Mouse (Mus musculus) gastrocnemius, postnatal 36 days (tissue): ENCODE data around the gene Glcci1. TPM values are rescaled to one million over a fixed set of nuclear protein-coding genes. Genes with fewer than 3 reads are reported as not detected.

Experiments used
- DNase-seq, 2 experiments: peaks; one replicate each; pipeline ENCODE4 v3.0.0; 2022
- intact Hi-C: fragments of 180-260 bp; cut with DNase I; formaldehyde crosslinking; loops from one replicate; pipeline ENCODE4 v1.15.1; 2025
- long read RNA-seq, 2 experiments: library from polyadenylated mRNA; stranded (forward); transcript quantifications; one replicate each; pipeline ENCODE4 v2.0.0; 2021
- total RNA-seq, 2 experiments: library from RNA; stranded (reverse); gene quantifications; 2 replicates each; pipeline ENCODE4 v1.2.3; 2021

The Glcci1 gene
- total RNA-seq, result 1 to 10 TPM; 5.2 to 7.4 TPM
- long read RNA-seq, experiment 1, partial matches to known transcripts, result 1 of 1 reads
- long read RNA-seq, experiment 1, other reads (novel, unspliced or antisense), result 0 of 1 reads
- long read RNA-seq, experiment 2, partial matches to known transcripts, result 0 of 3 reads
- long read RNA-seq, experiment 2, other reads (novel, unspliced or antisense), result 3 of 3 reads

DNA sequence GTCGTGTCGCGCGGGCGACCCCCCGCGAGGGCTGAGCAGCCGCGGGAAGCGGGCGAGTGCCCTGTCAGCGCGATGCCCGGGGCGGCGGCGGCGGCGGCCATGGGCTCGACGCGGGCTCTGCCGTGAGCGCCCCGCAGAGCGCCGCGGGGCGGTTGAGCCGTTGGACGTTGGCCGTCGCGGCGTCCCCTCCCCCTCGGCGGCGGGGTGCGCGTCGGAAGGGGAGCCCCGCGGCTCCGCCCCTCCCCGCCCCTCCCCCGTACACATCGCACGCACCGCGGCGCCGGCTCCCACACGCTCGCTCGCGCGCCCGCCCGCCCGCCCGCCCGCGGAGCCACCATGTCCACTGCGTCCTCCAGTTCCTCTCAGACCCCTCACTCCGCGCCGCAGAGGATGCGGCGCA is at the start of gene Glcci1:
Gene Glcci1 (plus strand): TSS at position 50 of the 400 bp plus-strand sequence.
- intact Hi-C loops, result loop anchor here (10.0 kb wide), 2 partner anchors 225 to 235 kb away; no protein-coding TSS in a partner anchor
- DNase-seq, result peak in 1 of 2 experiments; percentile 62

DNA sequence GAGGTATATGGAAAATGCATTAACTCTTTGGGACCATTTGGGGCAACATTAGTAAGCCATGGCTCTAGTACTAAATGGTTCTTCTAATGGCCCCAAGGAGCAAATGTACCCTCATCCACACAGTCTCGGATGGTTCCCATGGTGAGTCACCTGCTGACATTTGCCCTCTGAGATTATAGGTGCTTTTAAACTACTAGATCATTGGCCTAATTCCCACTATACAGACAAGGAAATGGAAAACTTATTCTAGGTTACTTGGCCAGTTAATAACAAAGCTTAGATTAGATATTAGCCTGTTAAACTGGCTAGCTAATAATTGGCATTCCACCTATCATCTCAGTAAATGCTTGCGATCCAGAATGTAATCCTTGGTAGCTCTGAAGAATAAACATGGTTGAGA is 47.0 kb upstream of the Glcci1 start:
- DNase-seq, result no peak
- intact Hi-C loops, result no loop called here

DNA sequence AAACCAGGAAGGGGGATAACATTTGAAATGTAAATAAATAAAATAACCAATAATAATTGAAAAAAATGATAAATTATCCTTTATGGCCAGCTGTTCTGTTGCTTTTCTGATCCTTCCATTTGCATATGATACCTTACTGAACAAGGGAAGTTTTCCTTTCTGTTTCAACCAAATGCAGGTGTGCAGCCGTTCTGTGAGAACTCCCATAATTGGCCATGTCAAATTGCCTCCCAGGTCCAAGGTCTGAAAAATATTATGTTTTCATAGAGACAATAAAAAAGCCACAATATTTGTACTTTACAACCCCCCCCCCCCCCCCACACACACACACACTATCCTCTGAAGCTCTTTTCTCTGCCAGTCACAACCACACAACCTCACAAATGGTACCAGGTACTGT is 44.0 kb upstream of the Glcci1 start:
- DNase-seq, result no peak
- intact Hi-C loops, result no loop called here

DNA sequence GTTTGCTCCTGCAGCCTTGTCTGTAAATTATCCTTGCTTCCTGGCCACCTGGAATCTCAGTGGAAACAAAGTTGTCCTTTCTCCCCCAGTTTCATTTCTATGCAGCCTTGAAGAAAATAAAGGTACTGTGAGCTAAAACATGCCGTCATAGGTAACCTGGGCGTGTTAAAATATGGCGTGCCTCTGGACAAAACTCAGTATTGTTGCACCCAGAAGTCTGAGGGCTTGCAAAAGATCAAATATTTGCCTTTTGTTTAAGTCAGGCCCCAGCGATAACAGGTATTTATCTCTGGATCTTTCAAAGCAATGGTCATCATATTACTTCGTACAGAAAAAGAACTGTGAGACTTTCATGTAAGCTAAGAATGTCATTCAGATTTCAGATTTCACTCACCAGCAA is 43.4 kb upstream of the Glcci1 start:
- intact Hi-C loops, result no loop called here
- no peak for DNase-seq

DNA sequence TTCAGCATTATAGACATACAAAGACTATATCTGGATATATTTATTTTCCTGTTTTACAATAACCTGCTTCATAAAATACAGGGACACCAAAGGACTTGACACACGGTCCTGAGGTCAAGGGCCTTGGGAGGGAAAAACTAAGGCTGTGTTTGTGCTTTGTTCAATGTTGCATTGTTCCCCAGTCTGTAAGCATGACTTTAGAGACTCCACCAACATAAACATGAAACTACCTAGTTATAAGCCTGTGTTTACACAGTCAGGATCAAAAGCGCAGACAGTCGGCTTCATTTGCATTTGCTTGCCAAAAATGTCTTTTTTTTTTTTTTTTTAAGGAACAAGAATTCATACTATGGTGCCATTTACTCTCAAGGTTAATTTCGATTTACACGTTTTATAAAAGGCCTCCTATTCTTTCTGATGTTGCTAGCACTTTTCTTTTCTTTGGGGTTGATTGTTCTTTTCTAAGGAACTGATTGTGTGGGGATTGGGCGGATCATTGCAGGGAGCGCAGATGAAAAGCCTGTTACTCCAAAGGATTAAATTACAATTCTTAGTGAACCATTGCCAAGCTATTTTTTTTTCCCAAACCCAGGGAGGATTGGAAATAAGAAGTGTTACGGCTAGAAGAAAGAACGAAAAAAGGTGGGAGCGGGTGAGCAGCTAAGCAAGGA is 41.6 kb upstream of the Glcci1 start:
- intact Hi-C loops, result no loop called here
- DNase-seq, result no peak

DNA sequence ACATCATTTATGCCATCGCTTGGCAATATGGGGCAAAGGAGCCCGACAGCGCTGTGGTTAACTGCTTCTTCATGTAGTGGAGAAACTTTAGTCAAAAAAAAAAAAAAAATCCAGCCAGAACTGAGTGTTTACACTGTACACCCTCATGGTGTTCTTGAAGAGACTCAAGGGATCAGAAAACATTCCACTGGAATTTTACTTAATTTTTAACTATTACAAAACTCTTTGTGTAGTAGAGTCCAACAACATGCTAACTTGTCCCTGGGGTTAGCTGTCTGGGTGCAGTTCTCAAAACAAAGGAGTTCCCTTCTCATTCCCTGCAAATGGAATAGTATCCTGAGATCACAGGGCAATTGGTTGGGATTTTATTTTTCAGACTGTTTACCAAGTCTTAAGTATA is 39.5 kb upstream of the Glcci1 start:
- no peak for DNase-seq
- intact Hi-C loops, result no loop called here

DNA sequence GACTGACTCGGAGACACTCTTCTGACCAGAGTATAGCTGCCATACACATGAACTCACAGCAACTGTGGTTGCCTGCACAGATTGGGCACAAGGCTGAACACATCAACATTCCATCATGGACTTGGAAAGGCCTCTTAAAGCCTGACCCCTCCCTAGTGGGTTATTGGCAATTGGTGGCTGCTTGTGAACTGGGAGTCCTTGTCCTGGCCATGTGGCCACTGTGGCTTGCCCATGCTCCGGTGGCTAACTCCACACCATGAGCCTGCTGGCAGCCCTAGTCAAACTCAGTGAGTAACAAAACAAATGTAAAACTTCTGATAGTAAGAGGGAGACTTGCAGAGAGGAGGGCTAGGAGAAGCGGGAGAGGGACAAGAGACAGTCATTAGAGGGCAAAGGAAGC is 37.3 kb upstream of the Glcci1 start:
- no peak for DNase-seq
- intact Hi-C loops, result no loop called here

DNA sequence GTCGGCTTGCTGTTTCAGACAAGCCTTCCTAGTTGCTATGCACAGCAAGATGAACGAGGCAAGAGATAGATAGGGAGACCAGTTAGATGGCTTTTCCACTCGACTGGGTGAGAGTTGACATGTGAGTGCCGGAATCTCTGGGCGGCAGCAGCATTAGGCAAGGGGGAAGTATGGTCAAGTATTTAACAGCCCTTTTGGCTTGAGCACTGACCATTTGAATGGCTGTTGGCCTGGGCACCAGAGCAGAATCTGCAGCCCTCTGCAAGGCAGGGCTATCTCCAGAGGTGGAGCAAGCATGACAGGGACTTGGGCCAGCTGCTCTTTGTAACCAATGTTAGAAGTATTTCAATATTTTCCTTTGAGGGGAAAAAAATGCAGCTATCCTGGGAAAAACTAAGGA is 36.5 kb upstream of the Glcci1 start:
- DNase-seq, result peak; percentile 17 to 18
- intact Hi-C loops, result no loop called here

DNA sequence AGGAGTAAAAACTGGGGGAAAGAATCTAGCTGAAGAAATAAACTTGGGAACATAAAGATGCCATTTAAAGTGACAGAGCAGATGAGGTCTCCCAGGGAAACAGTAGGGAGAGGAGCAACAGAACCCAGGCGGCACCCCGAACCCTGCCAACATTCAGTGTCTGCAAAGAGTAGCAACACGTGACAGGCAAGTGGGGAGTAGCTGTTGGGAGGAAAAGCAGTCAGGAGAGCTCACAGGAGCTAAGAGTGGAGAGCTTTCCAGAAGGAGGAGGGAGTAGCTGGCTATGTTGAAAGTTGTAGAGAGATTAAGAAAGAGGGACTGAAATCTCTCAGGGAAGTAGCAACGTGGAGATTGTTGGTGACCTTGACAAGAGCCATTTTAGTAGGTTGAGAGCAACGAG is 35.9 kb upstream of the Glcci1 start:
- peak in 1 of 2 experiments; percentile 9 for DNase-seq
- intact Hi-C loops, result no loop called here

DNA sequence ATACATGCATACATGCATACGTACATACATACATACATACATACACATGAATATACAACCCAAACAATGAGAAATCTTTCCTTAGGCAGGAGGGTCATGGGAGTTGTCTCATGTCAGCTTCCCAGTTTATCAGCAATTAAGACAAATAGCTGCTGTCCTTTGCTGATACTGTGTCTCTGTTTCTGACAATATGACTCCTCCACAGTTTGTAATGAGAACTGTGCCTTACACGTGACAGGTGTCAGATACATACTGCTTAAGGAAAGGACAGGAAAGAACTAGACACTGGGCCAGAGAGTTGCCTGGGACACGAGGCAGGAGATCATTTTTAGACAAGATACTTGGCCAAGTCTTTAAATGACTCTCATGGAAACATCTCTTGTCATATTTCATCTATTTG is 35.1 kb upstream of the Glcci1 start:
- intact Hi-C loops, result no loop called here
- no peak for DNase-seq

DNA sequence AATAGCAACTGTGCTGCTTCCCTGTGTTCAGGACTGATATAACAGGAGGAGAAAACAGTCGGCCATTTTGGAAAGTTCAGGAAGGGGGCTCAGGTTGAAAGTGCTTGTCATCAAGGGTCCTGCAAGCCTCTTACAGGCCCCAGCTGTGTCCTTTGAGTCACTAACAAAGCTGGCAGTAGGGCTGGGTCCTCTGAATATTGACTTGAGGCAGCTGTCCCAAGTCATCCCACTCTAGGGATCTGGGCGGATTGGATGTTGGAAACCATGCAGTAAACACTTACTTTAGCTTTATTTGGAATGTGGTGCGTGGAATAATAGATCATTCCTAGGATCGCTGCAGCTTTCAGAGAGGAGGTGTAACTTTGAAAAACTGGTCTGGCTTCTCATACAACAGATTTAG is 34.6 kb upstream of the Glcci1 start:
- no peak for DNase-seq
- intact Hi-C loops, result no loop called here

DNA sequence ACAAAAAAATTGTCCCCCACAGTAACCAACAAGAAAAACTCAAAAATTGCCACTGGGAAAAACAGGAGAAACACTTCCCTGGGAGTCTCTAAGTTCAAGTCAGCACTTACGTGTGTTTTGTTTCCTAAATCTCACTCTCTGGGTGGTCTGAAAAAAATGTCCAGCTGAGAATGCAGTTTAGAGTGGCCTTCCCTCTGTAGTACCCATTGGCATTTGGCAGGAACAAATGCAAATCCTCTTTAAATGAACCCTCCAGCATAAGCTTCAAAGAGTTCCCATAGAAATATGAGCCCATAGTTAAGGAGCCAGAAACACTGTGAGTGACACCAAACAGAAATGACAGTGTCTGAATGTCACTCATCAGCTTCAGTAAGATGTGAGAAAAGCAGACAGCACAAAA is 30.2 kb upstream of the Glcci1 start:
- intact Hi-C loops, result no loop called here
- no peak for DNase-seq

DNA sequence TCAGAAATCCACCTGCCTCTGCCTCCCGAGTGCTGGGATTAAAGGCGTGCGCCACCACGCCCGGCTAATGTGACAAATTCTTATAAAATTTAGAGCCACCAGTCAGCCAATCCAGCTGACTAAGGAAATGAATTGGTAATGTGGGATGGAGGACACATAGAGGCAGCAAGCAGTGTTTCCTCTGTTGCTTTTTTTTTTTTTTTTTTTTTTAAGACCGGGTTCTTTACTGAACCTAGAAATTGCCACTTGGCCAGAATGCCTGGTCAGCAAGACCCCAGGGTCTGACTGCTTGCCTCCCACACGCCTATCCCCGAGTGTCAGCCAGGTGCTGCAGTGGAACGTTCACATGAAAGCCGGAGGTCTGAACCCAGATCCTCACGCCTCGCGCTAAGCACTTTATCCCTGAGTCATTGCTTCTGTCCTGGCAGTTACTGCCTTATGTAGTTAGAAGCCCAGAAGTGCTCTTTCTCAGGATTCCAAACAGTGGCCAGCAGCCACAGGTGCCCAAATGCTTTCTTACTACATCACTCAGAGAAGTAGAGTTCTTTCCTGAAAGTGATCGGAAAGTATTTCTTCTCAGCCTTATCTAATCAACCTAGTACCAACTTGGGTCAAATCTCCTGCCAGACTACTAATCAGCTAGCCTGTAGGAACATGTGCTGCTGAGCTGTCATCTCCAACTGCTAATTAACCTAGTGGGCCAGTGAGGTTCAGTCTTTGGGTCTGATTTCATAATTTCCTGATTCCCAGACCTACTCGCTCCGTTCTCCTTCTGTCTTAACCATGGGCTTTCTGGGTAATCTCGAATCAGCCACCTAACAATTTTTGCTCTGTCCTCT is 24.7 kb upstream of the Glcci1 start:
- intact Hi-C loops, result no loop called here
- DNase-seq, result no peak

DNA sequence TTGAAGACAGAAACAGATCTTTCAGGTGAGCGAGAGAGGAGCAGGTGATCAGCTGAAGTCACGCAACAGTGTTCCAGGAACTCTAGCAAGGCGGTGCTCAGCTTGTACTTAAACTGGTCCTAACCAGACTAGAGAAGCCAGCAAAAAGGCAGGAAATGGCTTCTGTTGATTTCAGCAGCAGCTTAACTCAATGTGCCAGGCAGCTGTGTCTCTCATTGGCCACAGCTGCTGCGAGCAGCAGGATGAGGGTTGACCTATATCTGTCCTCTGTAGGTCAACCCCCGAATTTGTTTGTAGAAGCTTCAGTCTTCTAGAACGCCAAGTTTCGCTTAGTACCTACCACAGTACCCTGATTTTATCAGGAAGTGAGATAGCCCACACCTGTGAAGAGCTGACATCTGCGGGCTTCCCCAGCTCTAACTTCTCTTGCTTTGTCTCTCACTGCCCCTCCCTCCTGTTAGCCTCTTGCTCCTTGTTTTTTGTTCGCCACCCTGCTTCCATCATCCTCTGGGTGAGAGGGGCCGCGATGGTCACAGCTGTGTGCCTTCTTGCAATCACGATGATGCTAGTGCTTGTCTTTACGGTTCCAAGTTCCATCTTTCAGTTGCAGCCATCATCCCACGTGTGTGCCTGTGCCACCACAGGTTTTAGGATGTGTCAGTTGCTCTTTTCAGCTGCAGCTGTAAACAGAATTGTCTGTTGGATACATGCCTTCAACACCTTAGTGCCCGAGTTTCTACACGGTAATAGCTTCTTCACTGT is 23.8 kb upstream of the Glcci1 start:
- DNase-seq, result no peak
- intact Hi-C loops, result no loop called here

DNA sequence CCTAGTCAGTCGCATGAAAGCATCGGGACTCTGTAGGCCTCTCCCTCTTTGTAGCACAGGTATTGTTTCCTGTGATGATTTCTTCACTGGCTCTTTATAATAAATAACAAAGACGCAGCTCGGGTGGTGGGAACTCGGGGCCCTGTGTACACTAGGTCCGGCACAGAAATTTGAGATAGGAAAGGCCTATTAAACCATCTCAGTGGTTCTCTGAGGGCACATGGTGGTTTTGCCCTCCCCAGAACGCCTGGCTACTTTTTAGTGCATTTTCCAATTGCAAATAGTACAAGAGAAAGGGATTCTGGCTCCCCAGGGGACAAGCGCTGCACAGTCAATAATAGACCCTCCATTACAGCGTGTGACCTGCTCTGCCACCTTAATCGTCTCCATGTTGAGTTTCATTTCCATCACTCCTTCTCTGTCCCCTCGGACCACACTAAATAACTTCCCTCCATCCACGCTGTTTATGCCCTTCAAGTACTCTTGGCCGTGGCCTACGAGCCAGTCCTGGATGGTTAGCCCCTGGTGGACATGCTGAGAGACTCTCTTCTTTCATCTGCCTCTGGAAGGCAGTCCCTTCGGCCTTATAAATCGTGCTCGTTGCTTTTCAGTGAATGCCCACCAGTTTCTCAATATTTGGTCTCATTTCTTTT is 22.9 kb upstream of the Glcci1 start:
- no peak for DNase-seq
- intact Hi-C loops, result no loop called here

DNA sequence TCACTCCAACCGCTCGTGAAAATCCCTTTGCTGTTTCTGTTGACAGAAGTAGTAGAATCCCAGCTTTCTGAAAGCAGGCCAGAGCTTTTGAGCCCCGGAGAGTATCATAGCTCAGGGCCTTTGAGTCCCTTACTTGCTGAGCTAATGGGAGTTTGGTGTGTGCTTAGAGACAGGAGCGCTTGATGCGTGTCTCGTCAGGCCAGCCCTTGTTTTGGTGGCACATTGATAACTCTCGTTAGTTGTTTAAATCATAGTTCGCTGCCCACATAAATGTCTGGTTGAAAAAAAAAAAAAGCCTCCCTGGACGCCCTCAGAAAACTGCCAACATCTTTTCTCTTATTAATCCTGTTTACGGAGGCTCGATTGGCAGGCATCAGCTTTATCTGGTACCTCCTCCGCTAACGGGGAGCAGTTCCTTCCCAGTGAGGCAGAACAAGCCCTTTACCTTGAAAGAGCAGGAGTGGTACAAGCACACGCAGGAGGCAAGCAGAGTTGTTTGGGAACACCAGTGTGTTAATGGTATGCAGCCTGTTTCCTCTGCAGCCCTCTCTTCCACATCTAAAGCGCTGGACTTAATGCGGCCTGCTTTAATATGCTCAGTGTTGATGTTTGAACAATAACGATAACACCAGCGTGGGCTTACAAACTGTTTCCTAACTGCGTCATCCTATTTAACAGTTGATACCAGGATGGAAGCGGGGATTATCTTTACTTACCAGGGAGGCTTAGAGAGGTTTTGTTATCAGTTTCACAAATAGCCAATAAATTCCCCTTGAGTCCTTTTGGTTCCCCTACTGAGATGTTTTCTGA is 22.2 kb upstream of the Glcci1 start:
- DNase-seq, result no peak
- intact Hi-C loops, result no loop called here

DNA sequence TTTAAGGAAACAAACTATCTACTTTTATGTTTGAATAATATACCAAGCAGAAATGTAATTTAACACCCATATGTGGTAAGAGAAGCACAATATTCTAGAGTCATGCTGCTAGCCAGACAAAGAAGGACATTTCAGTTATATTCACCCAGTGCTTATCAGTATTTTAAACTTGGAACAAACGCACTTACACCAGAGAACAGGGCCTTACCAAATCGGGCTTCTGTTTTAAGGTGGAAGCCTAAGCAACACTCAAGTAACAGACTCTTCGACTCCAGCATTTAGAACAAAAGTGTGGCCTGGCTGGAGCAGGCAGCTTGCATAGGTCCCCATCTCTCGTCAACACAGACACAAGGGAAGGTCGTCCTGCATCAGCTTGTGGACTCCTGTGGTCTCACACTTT is 21.2 kb upstream of the Glcci1 start:
- no peak for DNase-seq
- intact Hi-C loops, result no loop called here

DNA sequence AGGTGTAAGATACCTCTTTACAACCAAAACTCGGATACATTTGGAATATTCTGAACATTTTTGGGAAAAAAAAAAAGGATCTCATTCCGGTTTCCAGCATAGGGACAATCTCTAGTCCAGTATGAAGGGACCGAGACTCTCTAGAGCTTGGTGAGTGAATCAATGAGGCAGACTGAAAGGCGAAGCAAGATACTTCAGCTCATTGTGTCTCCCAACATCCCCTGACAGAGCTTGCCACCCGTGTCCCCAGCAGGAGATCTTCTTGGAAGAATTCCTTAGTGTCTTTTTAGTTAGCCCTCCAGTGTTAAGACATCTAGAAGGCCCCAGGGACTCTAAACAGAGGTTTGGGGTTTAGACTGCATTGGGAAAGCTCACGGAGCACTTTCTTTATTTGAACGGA is 20.1 kb upstream of the Glcci1 start:
- DNase-seq, result no peak
- intact Hi-C loops, result no loop called here

DNA sequence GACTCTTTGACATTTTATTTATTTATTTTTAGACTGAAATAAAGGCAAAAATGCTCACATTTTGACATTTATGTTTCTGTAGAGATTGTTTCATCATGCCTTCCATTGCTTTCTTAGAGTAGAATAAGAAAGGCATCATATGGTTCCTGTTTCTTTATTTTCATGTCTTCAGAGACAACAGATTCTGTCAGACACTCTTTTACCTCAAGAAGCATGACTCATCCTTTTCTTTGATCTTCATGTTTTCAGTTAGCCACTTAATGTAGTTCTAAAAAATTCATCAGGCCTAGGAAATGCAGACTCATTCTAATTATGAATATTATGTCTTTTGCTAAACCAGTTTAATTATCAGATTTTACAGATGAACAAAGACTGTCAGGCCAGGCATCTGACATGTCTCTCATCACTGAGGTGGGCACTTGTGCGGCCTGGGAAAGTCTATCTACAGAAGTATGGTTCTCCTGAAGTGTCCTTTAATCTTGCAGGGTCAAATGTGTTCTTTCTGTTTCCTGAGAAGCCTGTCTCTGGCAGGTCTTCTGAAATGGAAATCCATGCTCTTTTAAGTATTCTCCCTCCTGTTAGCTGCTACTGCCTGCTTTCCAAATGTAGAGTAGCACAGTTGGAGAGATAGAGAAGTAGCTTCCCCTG is 19.3 kb upstream of the Glcci1 start:
- DNase-seq, result no peak
- intact Hi-C loops, result no loop called here
